Mouse (Mus musculus) spleen, adult 18-20 months (tissue): ENCODE measurements around the gene Ubr2.
A peak's percentile ranks its signal among the peaks of the same experiment; 100 is the strongest.

Experiments used
- DNase-seq, 2 experiments: peaks; one replicate each; pipeline ENCODE4 v3.0.0; 2022; ENCODE audit warnings: mixed read lengths in 2 of 2

Ubr2 gene

GRCm38 (mm10) chr17:47009898-47010721 lies at the start of gene Ubr2:
TSS of gene Ubr2 (minus strand) at chr17:47010556.
- DNase-seq = peak; percentile 81 to 83

- no peak for DNase-seq
Measured at GRCm38 (mm10) chr17:47059836-47060360, 49.5 kb upstream of the Ubr2 start.

- no peak for DNase-seq
Measured at GRCm38 (mm10) chr17:47057966-47058365, 47.6 kb upstream of the Ubr2 start.

GRCm38 (mm10) chr17:47056476-47056875 lies 46.1 kb upstream of the Ubr2 start:
- DNase-seq = no peak

GRCm38 (mm10) chr17:47055121-47055520 lies 44.8 kb upstream of the Ubr2 start:
- no peak for DNase-seq

DNA sequence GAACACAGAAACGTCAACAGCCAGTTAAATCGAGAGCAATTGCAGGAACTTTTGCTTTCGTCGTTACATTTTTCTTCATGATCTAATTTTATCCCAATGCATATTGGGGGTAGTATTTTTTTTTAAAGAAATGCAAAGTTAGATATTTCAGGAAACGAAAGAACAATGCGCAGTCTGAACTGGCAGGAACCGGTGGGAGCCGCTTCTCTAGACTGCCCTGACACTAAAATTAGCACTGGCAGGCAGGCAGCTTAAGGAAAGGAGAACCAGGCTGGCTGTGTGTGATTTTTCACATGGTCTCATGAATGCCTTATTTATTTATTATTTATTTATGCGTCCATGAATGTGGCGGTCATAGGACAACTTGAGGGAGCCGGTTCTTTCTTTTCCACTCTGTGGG lies 44.3 kb upstream of the Ubr2 start:
- no peak for DNase-seq

DNA sequence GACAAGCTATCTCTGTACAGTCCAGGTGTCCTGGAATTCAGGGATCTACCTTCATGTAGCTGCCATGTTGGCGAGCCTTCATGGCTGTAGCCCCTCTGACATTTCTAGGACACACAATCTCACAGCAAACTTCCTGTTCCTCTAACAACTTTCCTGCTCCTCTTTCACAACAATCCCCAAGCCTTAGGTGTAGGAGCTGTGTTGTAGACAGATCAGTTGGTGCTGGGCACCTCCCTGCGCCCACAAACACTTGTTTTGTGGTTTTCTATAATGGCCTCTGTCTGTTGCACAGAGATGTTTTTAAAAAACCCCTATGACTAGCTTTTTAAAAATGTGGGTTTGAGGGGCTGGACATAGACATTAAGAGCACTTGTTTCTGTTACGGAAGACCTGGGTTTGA lies 40.3 kb upstream of the Ubr2 start:
- DNase-seq = no peak

- no peak for DNase-seq
Measured at GRCm38 (mm10) chr17:47042866-47043265, 32.5 kb upstream of the Ubr2 start.

GRCm38 (mm10) chr17:47038844-47039803 lies 28.8 kb upstream of the Ubr2 start:
- DNase-seq = peak; percentile 14 to 73

GRCm38 (mm10) chr17:47034536-47034935 lies 24.2 kb upstream of the Ubr2 start:
- DNase-seq = no peak

GRCm38 (mm10) chr17:47033643-47034042 lies 23.3 kb upstream of the Ubr2 start:
- peak in 1 of 2 experiments; percentile 49 for DNase-seq

- no peak for DNase-seq
Measured at GRCm38 (mm10) chr17:47024805-47025204, 14.4 kb upstream of the Ubr2 start.

- DNase-seq = no peak
Measured at GRCm38 (mm10) chr17:47023369-47023768, 13.0 kb upstream of the Ubr2 start.

- no peak for DNase-seq
Measured at GRCm38 (mm10) chr17:47012896-47013295, 2.5 kb upstream of the Ubr2 start.

DNA sequence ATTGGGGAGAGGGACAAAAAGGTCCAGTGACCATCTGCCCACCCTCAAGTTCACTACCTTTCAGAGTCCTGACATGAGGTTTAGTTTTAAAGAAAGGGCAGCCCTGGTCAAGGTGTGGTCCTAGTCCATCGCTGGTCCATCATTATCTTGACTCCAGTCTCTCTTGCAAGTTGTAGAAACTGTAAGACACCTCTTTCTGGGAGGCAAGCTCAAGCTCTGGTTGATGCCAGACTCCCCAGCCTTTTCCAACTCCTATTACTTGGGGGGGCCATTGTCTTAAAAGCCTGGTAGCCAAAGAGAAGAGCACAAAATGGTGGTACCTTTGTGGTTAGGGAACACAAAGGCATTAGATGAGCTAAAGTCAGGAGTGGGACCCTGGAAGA lies 1.3 kb upstream of the Ubr2 start:
- no peak for DNase-seq

DNA sequence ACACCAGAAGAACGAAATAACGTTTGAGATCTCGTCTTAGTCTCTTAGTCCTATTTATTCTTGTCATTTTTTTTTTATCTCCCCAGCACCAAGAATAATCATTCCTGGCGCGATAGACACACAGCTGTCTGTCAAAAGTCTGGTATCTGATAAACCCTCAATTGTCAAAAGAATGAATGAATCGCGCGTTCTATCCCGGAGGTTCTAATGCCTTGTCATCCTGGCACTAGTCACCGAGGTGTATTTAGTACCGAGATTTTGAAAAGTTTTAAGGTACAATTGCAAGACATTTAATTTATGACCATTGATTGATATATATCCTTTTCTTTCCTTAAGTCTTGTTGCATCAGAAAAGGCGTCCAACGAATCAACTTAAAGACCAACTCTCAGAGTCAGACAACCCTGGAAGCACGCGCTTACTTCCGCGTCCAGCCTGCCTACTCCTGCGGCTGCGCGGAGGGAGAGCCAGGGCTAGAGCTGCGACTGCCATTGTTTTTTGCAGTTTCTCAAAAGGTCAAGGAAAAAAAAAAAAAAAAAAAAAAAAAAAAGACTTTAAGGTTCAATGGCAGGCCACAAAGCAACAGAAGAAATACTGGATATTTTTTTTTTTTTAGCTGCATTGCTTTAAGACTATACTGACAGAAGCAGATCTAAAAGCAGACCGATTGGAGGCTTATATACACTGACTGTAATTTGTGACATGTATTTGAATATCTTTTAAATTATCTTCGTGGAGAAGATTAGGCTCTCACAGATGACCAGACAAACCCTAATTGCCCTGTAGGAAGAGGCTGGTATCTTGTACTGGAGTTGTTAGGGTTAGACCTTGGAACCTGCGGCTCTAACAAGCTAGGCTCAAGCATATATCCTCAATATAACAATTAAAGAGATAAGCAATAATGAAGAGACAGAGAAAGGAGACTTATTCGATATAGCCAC lies 635 bp upstream of the Ubr2 start:
- peak; percentile 52 to 58 for DNase-seq

DNA sequence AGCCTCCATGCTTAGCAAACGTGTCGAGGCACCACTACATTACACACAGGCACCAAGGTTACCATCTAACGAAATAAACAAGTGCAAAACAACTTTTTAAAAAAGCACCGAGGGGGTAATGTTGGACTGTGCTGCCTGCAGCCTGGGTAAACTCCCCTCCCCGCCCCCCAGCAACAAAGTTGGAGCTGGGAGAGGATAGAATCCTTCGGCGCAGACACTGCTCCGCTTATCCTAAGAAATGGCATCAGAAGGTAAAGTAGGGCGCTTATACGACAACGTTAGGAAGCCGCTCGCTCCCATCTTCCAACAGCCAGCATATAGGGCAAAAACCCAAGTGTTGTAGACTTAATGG lies 834 bp downstream of the Ubr2 start:
- DNase-seq = no peak

DNA sequence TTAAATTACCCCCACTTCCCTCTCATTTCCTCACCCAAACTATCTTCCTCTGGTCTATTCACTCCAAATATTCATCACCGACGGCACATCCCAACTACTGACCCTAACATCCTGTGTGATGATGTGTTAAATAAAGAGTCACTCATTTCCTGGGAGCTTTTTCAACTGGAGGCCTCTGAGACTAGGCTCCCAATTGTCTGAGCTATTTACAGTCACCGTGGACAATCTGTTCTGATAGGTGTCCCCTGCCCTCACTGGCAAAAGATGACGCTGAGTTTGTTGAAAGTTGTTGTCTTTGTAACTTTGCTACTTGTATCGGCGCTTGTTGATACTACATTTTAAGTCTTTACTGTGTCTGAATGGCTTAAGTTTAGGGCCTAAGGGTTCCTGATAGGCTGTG lies 1.3 kb downstream of the Ubr2 start:
- DNase-seq = no peak

- DNase-seq = no peak
Measured at GRCm38 (mm10) chr17:47008506-47008905, 1.9 kb downstream of the Ubr2 start.

GRCm38 (mm10) chr17:47006741-47007140 lies 3.6 kb downstream of the Ubr2 start:
- DNase-seq = no peak

DNA sequence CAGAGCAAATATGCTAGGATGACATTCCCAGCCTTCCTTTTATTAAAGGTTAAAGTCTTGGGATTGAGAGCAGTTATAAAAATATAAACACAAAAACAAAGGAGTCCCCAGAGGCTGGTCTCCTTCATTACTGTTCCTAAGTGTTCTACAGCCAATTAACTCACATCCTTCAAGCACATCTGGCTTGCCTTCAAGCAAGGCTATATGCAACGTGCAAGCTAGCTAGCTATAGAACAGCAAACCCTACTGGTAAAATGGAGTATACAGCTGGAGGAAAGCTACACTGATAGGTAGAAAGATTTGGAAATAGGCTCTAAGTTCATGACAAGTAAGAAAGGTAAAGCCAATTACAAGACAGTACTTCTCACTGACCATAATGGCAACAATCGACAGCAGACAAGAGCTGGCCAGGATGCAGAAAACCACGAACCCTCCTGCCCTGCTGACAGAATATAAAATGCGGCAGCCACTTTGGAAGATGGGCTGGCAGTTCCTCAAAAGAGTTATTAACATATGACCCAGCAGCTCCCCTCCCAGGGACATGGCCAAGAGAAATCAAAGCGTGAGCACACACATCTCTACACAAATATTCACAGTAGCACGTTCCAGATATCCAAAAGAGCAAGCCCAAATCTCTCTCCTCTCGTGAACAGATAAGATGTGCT lies 4.5 kb downstream of the Ubr2 start:
- no peak for DNase-seq

- no peak for DNase-seq
Measured at GRCm38 (mm10) chr17:47003305-47003704, 7.1 kb downstream of the Ubr2 start.
